Mouse (Mus musculus): Measurements from ENCODE around the gene Cmtr1. TPM values are rescaled to one million over a fixed set of nuclear protein-coding genes. Genes with fewer than 3 reads are reported as not detected.

Gene Cmtr1
- polyA plus RNA-seq, 1 experiment, result 23.8 TPM

DNA sequence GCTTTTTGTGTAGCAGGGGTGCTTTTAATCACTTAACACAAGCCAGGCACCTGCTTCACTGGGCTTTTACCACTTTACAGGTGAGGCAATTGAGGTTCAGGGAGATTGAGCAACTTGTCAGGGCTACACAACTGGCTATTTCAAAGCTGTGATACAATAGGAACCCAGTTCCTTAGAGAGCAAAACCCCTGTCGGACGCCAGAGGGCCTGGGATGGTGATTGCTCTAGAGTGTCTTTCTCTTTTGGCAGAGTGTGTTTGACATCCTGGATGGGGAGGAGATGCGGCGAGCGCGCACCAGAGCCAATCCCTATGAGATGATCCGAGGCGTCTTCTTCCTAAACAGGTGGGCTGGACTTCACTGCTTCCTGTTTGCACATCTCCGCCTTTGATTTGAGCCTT, 21.3 kb downstream of the Cmtr1 start:
- Histone ChIP-seq H3K4me1 (ENCODE audit: control insufficient read depth, insufficient read depth, low read length) (no peaks in the 10 kb centered on the region; the same call in 1 of the 2 replicates), H3K36me3 (ENCODE audit: control insufficient read depth, insufficient read depth, low read length) (peaks cover 11% of the 10 kb centered on the region), H3K4me3 (ENCODE audit: control insufficient read depth, low read depth, low read length) (no peak overlapping the region), H3K27ac (ENCODE audit: control insufficient read depth, insufficient read depth, low read depth, low read length) (no peak overlapping the region), H3K27me3 (ENCODE audit: control insufficient read depth, insufficient read depth, low read length) (no peaks in the 10 kb centered on the region)
- TF ChIP-seq POLR2A (IDR thresholded peaks at IDR 0.05; ENCODE audit: control insufficient read depth, low read depth, low read length) (no peak), CTCF (IDR thresholded peaks at IDR 0.05; ENCODE audit: control insufficient read depth, insufficient read depth, insufficient replicate concordance, low read depth, low read length) (no peak)

DNA sequence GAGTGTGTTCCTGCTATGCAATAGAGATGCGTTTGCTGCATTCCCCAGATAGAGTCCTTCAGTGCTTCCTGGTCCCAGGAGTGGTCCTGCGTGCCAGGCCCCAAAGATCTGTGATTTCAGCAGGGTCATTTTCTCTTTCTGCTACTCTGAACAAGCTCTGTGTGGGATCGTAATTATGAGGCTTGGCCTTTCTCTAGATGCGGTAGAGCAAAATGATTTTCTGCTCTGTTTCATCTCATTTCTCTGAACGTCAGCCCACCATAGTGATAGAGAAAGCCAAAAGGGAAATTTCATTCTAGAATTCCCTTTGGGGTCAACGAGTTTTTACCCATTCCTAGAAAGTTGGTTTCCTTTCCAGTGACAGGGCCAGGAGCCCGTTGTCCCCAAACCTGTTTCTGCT, 21.9 kb downstream of the Cmtr1 start:
- H3K27ac ChIP-seq (ENCODE audit: control insufficient read depth, insufficient read depth, low read depth, low read length), result no peak overlapping the region
- H3K36me3 ChIP-seq (ENCODE audit: control insufficient read depth, insufficient read depth, low read length), result peaks cover 11% of the 10 kb centered on the region
- no peak for TF ChIP-seq POLR2A (IDR thresholded peaks at IDR 0.05; ENCODE audit: control insufficient read depth, low read depth, low read length)
- no peak for TF ChIP-seq CTCF (IDR thresholded peaks at IDR 0.05; ENCODE audit: control insufficient read depth, insufficient read depth, insufficient replicate concordance, low read depth, low read length)
- no peaks in the 10 kb centered on the region for H3K27me3 ChIP-seq (ENCODE audit: control insufficient read depth, insufficient read depth, low read length)
- H3K4me1 ChIP-seq (ENCODE audit: control insufficient read depth, insufficient read depth, low read length), result no peaks in the 10 kb centered on the region; the same call in 1 of the 2 replicates
- H3K4me3 ChIP-seq (ENCODE audit: control insufficient read depth, low read depth, low read length), result no peak overlapping the region

DNA sequence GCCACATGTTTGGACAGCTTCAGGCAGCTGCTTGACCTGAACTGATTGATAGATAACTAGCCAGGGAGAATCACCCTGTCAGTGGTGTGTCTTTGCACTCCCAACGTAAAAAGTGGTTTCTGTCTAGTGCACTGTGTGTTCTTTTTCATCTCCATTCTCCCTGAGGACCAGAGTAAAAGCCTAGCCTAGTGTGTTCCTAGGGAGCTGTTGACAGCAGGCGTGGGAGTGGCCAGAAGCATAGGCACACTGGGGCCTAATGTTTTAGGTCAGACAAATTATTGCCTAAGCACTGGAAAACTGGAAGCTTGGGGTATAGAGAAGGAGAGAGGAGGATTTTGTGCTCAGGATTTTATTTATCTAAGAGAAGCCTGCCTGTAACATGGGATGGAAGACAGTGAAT, 22.7 kb downstream of the Cmtr1 start:
- Histone ChIP-seq H3K4me1 (ENCODE audit: control insufficient read depth, insufficient read depth, low read length) (no peaks in the 10 kb centered on the region; the same call in 1 of the 2 replicates), H3K36me3 (ENCODE audit: control insufficient read depth, insufficient read depth, low read length) (peaks cover 14% of the 10 kb centered on the region), H3K27ac (ENCODE audit: control insufficient read depth, insufficient read depth, low read depth, low read length) (no peak overlapping the region), H3K4me3 (ENCODE audit: control insufficient read depth, low read depth, low read length) (no peak overlapping the region), H3K27me3 (ENCODE audit: control insufficient read depth, insufficient read depth, low read length) (no peaks in the 10 kb centered on the region)
- TF ChIP-seq CTCF (IDR thresholded peaks at IDR 0.05; ENCODE audit: control insufficient read depth, insufficient read depth, insufficient replicate concordance, low read depth, low read length) (no peak), POLR2A (IDR thresholded peaks at IDR 0.05; ENCODE audit: control insufficient read depth, low read depth, low read length) (no peak)

DNA sequence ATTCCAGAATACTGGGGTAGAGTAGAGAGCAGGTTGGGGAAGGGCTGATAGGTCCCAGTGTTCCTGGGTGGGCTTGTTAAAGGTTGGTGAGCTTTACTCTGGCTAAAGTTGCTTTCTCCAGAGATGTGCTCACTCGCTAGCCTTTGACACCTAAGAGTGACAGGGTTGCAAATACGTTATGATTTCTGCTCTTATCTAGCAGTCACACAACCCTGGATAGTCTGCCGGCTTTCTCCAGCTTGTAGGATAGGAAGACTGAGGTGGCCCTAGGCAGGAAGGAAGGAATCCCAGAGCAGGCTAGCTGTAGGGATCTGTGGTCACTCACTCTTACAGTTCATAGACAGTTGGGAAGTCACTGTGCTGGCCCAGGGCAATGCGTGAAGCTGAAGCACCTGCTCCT, 23.9 kb downstream of the Cmtr1 start:
- Histone ChIP-seq H3K36me3 (ENCODE audit: control insufficient read depth, insufficient read depth, low read length) (peaks cover 14% of the 10 kb centered on the region), H3K4me1 (ENCODE audit: control insufficient read depth, insufficient read depth, low read length) (no peaks in the 10 kb centered on the region; the same call in 1 of the 2 replicates), H3K4me3 (ENCODE audit: control insufficient read depth, low read depth, low read length) (no peak overlapping the region), H3K27ac (ENCODE audit: control insufficient read depth, insufficient read depth, low read depth, low read length) (no peak overlapping the region; the same call in 1 of the 2 replicates), H3K27me3 (ENCODE audit: control insufficient read depth, insufficient read depth, low read length) (no peaks in the 10 kb centered on the region)
- TF ChIP-seq POLR2A (IDR thresholded peaks at IDR 0.05; ENCODE audit: control insufficient read depth, low read depth, low read length) (no peak), CTCF (IDR thresholded peaks at IDR 0.05; ENCODE audit: control insufficient read depth, insufficient read depth, insufficient replicate concordance, low read depth, low read length) (no peak)

DNA sequence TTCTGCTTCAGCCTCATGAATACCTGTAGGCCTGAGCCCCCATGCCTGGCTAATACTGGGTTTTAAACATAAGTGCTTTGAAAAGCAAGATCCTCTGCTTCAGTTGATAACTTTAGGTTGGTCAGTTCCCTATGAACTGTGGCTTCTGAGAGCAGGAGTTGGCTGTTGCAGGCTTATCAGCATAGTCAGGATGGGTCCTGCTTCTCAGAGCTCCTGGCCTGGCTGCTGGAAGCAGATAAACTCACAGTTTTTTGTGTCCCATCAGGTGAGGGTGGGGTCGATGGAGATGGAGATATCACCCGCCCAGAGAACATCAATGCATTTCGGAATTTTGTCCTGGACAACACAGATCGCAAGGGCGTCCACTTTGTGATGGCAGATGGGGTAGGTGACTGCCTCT, 26.4 kb downstream of the Cmtr1 start:
- H3K4me1 ChIP-seq (ENCODE audit: control insufficient read depth, insufficient read depth, low read length), result peaks cover 2% of the 10 kb centered on the region
- H3K4me3 ChIP-seq (ENCODE audit: control insufficient read depth, low read depth, low read length), result no peak overlapping the region
- H3K27me3 ChIP-seq (ENCODE audit: control insufficient read depth, insufficient read depth, low read length), result no peaks in the 10 kb centered on the region
- H3K27ac ChIP-seq (ENCODE audit: control insufficient read depth, insufficient read depth, low read depth, low read length), result no peak overlapping the region
- no peak for TF ChIP-seq POLR2A (IDR thresholded peaks at IDR 0.05; ENCODE audit: control insufficient read depth, low read depth, low read length)
- TF ChIP-seq CTCF (IDR thresholded peaks at IDR 0.05; ENCODE audit: control insufficient read depth, insufficient read depth, insufficient replicate concordance, low read depth, low read length), result no peak
- peaks cover 10% of the 10 kb centered on the region for H3K36me3 ChIP-seq (ENCODE audit: control insufficient read depth, insufficient read depth, low read length)

DNA sequence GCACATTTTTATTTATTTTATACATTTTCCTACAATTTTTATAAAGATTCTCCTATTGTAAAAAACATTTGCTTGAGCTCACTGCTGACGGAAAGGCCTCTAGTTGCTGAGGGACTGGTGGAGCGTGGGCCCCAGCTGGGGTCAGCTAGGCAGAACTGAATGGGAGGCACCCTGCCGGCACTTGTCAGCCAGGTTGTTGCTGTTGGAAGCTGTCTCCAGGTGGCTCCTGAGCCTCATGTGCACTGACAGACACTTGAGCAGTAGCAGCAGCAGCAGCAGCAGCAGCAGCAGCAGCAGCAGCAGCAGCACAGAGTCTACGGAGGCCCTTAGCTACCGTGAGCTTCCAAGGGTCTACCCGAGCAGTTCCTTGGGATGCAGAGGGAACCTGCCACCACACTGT, 27.0 kb downstream of the Cmtr1 start:
- H3K27ac ChIP-seq (ENCODE audit: control insufficient read depth, insufficient read depth, low read depth, low read length), result no peak overlapping the region

DNA sequence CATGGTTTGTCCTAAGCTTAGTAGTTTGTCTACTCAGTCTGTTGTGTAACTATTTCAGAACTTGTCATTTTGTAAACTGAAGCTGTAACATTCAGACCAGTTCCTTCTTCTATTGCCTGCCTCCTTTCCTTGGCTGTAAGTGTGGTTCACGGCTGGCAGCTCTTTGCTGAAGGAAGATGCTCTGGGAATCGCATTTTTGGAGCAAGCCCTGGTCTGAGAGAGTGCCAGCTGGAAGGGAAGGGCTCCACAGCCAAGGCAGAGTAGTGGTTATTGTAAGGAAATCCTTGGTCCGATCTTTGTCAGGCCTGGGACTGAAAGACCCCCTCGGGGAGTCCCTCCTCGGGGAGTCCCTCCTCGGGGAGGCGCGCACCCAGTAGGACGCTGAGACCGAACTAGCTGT, 28.2 kb downstream of the Cmtr1 start:
- no peak overlapping the region for H3K4me3 ChIP-seq (ENCODE audit: control insufficient read depth, low read depth, low read length)
- H3K27ac ChIP-seq (ENCODE audit: control insufficient read depth, insufficient read depth, low read depth, low read length), result no peak overlapping the region
- no peaks in the 10 kb centered on the region for H3K27me3 ChIP-seq (ENCODE audit: control insufficient read depth, insufficient read depth, low read length)
- peaks cover 2% of the 10 kb centered on the region for H3K4me1 ChIP-seq (ENCODE audit: control insufficient read depth, insufficient read depth, low read length)
- no peak for TF ChIP-seq POLR2A (IDR thresholded peaks at IDR 0.05; ENCODE audit: control insufficient read depth, low read depth, low read length)
- no peak for TF ChIP-seq CTCF (IDR thresholded peaks at IDR 0.05; ENCODE audit: control insufficient read depth, insufficient read depth, insufficient replicate concordance, low read depth, low read length)
- H3K36me3 ChIP-seq (ENCODE audit: control insufficient read depth, insufficient read depth, low read length), result peaks cover 7% of the 10 kb centered on the region

More for the DNA sequence above, 27.0 kb downstream of the Cmtr1 start:
- Histone ChIP-seq H3K36me3 (ENCODE audit: control insufficient read depth, insufficient read depth, low read length) (peaks cover 10% of the 10 kb centered on the region), H3K4me1 (ENCODE audit: control insufficient read depth, insufficient read depth, low read length) (peaks cover 2% of the 10 kb centered on the region), H3K4me3 (ENCODE audit: control insufficient read depth, low read depth, low read length) (no peak overlapping the region), H3K27me3 (ENCODE audit: control insufficient read depth, insufficient read depth, low read length) (no peaks in the 10 kb centered on the region)
- TF ChIP-seq POLR2A (IDR thresholded peaks at IDR 0.05; ENCODE audit: control insufficient read depth, low read depth, low read length) (no peak), CTCF (IDR thresholded peaks at IDR 0.05; ENCODE audit: control insufficient read depth, insufficient read depth, insufficient replicate concordance, low read depth, low read length) (no peak)

DNA sequence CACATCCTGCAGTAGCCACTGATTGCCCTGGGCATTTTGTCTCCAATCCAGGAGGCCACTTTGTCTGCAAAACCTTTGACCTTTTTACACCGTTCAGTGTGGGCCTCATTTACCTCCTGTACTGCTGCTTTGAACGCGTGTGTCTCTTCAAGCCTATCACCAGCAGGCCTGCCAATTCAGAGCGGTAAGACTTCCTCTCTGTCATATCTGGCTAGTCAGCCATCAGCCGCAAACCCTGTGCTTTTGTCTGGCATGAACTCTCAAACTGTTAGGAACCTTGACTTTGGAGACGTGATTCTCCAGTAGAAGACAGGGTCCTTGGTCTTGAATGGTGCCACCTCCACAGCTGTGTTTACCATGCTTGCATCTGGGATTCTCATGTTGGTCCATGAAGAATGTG, 29.9 kb downstream of the Cmtr1 start:
- Histone ChIP-seq H3K4me3 (ENCODE audit: control insufficient read depth, low read depth, low read length) (no peak overlapping the region), H3K36me3 (ENCODE audit: control insufficient read depth, insufficient read depth, low read length) (peaks cover 10% of the 10 kb centered on the region), H3K27me3 (ENCODE audit: control insufficient read depth, insufficient read depth, low read length) (no peaks in the 10 kb centered on the region), H3K4me1 (ENCODE audit: control insufficient read depth, insufficient read depth, low read length) (peaks cover 2% of the 10 kb centered on the region), H3K27ac (ENCODE audit: control insufficient read depth, insufficient read depth, low read depth, low read length) (no peak overlapping the region)
- TF ChIP-seq CTCF (IDR thresholded peaks at IDR 0.05; ENCODE audit: control insufficient read depth, insufficient read depth, insufficient replicate concordance, low read depth, low read length) (no peak), POLR2A (IDR thresholded peaks at IDR 0.05; ENCODE audit: control insufficient read depth, low read depth, low read length) (no peak)

All from testis, adult 2 months (tissue).